Mouse (Mus musculus) heart, adult 10 weeks (tissue): ENCODE data around the gene Mmd2. TPM values are rescaled to one million over a fixed set of nuclear protein-coding genes. Genes with fewer than 3 reads are reported as not detected.

Experiments used
- polyA plus RNA-seq: library from polyadenylated mRNA; stranded (reverse); fragments of 350-450 nt; fragmentation: Illumina TruSeq; extraction: RNeasy Lipid Tissue Mini Kit (QIAGEN cat#74804); gene quantifications from one replicate; pipeline ENCODE4 v1.2.3, GENCODE M21; 2014; ENCODE audit warnings: low read depth, low replicate concordance

The Mmd2 gene
- polyA plus RNA-seq: not detected

DNA sequence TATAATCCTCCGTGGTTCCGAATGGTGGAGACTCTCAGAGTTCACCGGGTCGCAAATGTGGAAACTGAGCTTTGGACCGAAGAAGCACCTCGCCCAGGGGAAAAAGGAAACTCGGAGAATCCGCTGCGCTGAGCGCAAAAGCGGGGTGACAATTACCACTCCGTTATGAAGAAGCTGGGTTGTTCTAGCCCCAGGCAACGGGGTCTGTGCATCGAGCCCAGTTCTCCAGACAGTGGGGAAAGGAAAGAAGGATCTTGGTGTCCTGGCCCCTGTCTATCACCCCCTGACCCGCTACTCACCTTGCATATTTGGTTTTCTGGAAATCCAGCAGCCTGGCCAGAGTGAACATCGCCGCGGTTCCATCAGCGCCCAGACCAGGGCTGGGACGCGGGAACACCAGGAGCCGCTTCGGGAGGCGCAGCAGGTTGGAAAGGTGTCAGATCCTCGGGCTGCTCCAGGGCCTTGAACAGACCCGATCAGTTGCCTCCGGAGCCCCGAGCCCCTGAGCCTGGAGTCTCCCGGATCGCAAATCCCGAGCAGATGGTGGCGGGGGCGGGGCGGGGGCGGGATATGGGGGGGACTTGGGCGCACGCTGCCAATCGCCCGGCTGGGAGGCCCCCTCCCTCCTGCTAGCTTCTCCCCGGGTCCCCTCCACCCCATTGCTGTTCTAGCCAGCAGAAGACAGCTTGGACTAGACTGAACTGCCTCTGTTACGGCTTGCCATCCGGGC, at the start of gene Mmd2:
Gene Mmd2, minus strand, starts transcription at position 542 of the 730 bp plus-strand sequence.

GRCm38 (mm10) chr5:142627398-142627797, 18.8 kb upstream of the Mmd2 start, which contains the start of gene Wipi2:
Gene Wipi2, plus strand, starts transcription at chr5:142627698.

GRCm38 (mm10) chr5:142550706-142551652, 57.6 kb downstream of the Mmd2 start, which contains the start of gene Radil:
Gene Radil, minus strand, starts transcription at chr5:142551098.

GRCm38 (mm10) chr5:142529915-142530314, 78.7 kb downstream of the Mmd2 start, which contains the start of gene Papolb:
Gene Papolb, minus strand, starts transcription at chr5:142530076.

Other genes with a start within 250 kb of the Mmd2 start
- 7.9 TPM for gene Foxk1, start 207.3 kb downstream of the Mmd2 start, polyA plus RNA-seq
- gene Ap5z1, start 144.9 kb downstream of the Mmd2 start, polyA plus RNA-seq: 8.7 TPM
- not detected for gene Papolb, start 78.7 kb downstream of the Mmd2 start, polyA plus RNA-seq
- 2.5 TPM for gene Radil, start 57.7 kb downstream of the Mmd2 start, polyA plus RNA-seq
- gene Wipi2, start 18.9 kb upstream of the Mmd2 start, polyA plus RNA-seq: 24.7 TPM
- gene Slc29a4, start 83.7 kb upstream of the Mmd2 start, polyA plus RNA-seq: 1.2 TPM
- 19.3 TPM for gene Tnrc18, start 208.9 kb upstream of the Mmd2 start, polyA plus RNA-seq